Mouse (Mus musculus): ENCODE data around the gene Cfp. TPM values are rescaled to one million over a fixed set of nuclear protein-coding genes. Genes with fewer than 3 reads are reported as not detected.

Gene Cfp
- polyA plus RNA-seq (2015; fragmentation: Nextera tagmentation; extraction: Ambion mirVana), result 7.2 and 7.5 TPM in 2 replicates

GRCm38 (mm10) chrX:20931364-20931763 is at the start of gene Cfp:
Cfp (minus strand) TSS chrX:20931555.
- Histone ChIP-seq H3K4me3 (no peak within 1 kb of the TSS), H3K9me3 (no peaks in the 10 kb centered on the region), H3K4me1 (no peaks in the 10 kb centered on the region), H3K27me3 (no peaks in the 10 kb centered on the region), H3K9ac (no peak within 1 kb of the TSS), H3K36me3 (peaks cover 33% of the 10 kb centered on the region), H3K4me2 (no peak within 1 kb of the TSS), H3K27ac (no peak within 1 kb of the TSS)
- ATAC-seq (ENCODE audit: insufficient number of reproducible peaks, insufficient read depth, low FRiP score, low TSS enrichment, low read depth), result no peak
- 86% methylated on average over 1 of the region's 1 CpGs for WGBS

GRCm38 (mm10) chrX:20980901-20981300 is 49.5 kb upstream of the Cfp start:
- H3K4me1 ChIP-seq, result no peaks in the 10 kb centered on the region
- H3K4me2 ChIP-seq, result no peak overlapping the region
- peaks cover 6% of the 10 kb centered on the region for H3K36me3 ChIP-seq
- WGBS, result 48% methylated on average over 1 of the region's 1 CpGs
- ATAC-seq (ENCODE audit: insufficient number of reproducible peaks, insufficient read depth, low FRiP score, low TSS enrichment, low read depth), result no peak
- H3K9me3 ChIP-seq, result no peaks in the 10 kb centered on the region
- H3K27me3 ChIP-seq, result no peaks in the 10 kb centered on the region
- no peak overlapping the region for H3K4me3 ChIP-seq
- H3K27ac ChIP-seq, result no peak overlapping the region
- no peak overlapping the region for H3K9ac ChIP-seq

- peak within 1 kb of the TSS; percentile 76 for H3K27ac ChIP-seq
- H3K4me2 ChIP-seq, result peak within 1 kb of the TSS; percentile 54
- no peaks in the 10 kb centered on the region for H3K9me3 ChIP-seq
- peak within 1 kb of the TSS; percentile 68 for H3K9ac ChIP-seq
- no peaks in the 10 kb centered on the region for H3K4me1 ChIP-seq
- H3K36me3 ChIP-seq, result peaks cover 3% of the 10 kb centered on the region; the same call in 1 of the 2 replicates
- no peaks in the 10 kb centered on the region for H3K27me3 ChIP-seq
- WGBS, result 24% methylated on average over 57 of the region's 57 CpGs
- ATAC-seq (ENCODE audit: insufficient number of reproducible peaks, insufficient read depth, low FRiP score, low TSS enrichment, low read depth), result peak; percentile 95
- H3K4me3 ChIP-seq, result peak within 1 kb of the TSS; percentile 54
Observed at GRCm38 (mm10) chrX:20961477-20962378, 30.4 kb upstream of the Cfp start, which contains the start of gene Uxt. Uxt (minus strand) TSS chrX:20962017.

- peak within 1 kb of the TSS; percentile 57 for H3K4me2 ChIP-seq
- H3K9me3 ChIP-seq, result no peaks in the 10 kb centered on the region
- 14% methylated on average over 30 of the region's 30 CpGs for WGBS
- peak within 1 kb of the TSS; percentile 74 for H3K9ac ChIP-seq
- peak; percentile 98 for ATAC-seq (ENCODE audit: insufficient number of reproducible peaks, insufficient read depth, low FRiP score, low TSS enrichment, low read depth)
- peak within 1 kb of the TSS; percentile 58 for H3K4me3 ChIP-seq
- H3K4me1 ChIP-seq, result 0 out of 2 replicates have a peak, but pooled peaks cover 4% of the 10 kb centered on the region
- H3K27ac ChIP-seq, result peak within 1 kb of the TSS; percentile 77; the same call in 1 of the 2 replicates
- no peaks in the 10 kb centered on the region for H3K27me3 ChIP-seq
- no peaks in the 10 kb centered on the region for H3K36me3 ChIP-seq
Observed at GRCm38 (mm10) chrX:20950191-20950880, 19.0 kb upstream of the Cfp start, which contains the start of gene Elk1. Elk1 (minus strand) TSS chrX:20950608.

GRCm38 (mm10) chrX:20946055-20946454 is 14.7 kb upstream of the Cfp start:
- H3K4me3 ChIP-seq, result no peak overlapping the region
- H3K27me3 ChIP-seq, result no peaks in the 10 kb centered on the region
- no peak overlapping the region for H3K4me2 ChIP-seq
- H3K36me3 ChIP-seq, result no peaks in the 10 kb centered on the region
- H3K9ac ChIP-seq, result no peak overlapping the region
- WGBS, result 24% methylated on average over 4 of the region's 4 CpGs
- H3K9me3 ChIP-seq, result no peaks in the 10 kb centered on the region
- H3K27ac ChIP-seq, result no peak overlapping the region
- H3K4me1 ChIP-seq, result 0 out of 2 replicates have a peak, but pooled peaks cover 4% of the 10 kb centered on the region
- no peak for ATAC-seq (ENCODE audit: insufficient number of reproducible peaks, insufficient read depth, low FRiP score, low TSS enrichment, low read depth)

GRCm38 (mm10) chrX:20931963-20932362 is 608 bp upstream of the Cfp start:
- H3K9ac ChIP-seq, result no peak overlapping the region
- no peak overlapping the region for H3K27ac ChIP-seq
- no peak for ATAC-seq (ENCODE audit: insufficient number of reproducible peaks, insufficient read depth, low FRiP score, low TSS enrichment, low read depth)
- no peak overlapping the region for H3K4me3 ChIP-seq
- H3K9me3 ChIP-seq, result no peaks in the 10 kb centered on the region
- H3K4me2 ChIP-seq, result no peak overlapping the region
- H3K27me3 ChIP-seq, result no peaks in the 10 kb centered on the region
- 82% methylated on average over 1 of the region's 1 CpGs for WGBS
- peaks cover 38% of the 10 kb centered on the region for H3K36me3 ChIP-seq
- H3K4me1 ChIP-seq, result no peaks in the 10 kb centered on the region

- Histone ChIP-seq H3K36me3 (peaks cover 22% of the 10 kb centered on the region; the same call in 1 of the 2 replicates), H3K4me1 (no peaks in the 10 kb centered on the region), H3K9ac (no peak overlapping the region), H3K9me3 (no peaks in the 10 kb centered on the region), H3K4me2 (no peak overlapping the region), H3K4me3 (no peak overlapping the region), H3K27me3 (no peaks in the 10 kb centered on the region), H3K27ac (no peak overlapping the region)
- 87% methylated on average over 1 of the region's 1 CpGs for WGBS
- ATAC-seq (ENCODE audit: insufficient number of reproducible peaks, insufficient read depth, low FRiP score, low TSS enrichment, low read depth), result no peak
Observed at GRCm38 (mm10) chrX:20929859-20930258, 1.5 kb downstream of the Cfp start.

- Histone ChIP-seq H3K9ac (no peak overlapping the region), H3K27me3 (peaks cover 6% of the 10 kb centered on the region), H3K27ac (no peak overlapping the region), H3K9me3 (no peaks in the 10 kb centered on the region), H3K4me1 (peaks cover 5% of the 10 kb centered on the region; the same call in 1 of the 2 replicates), H3K4me2 (no peak overlapping the region), H3K36me3 (peaks cover 14% of the 10 kb centered on the region; the same call in 1 of the 2 replicates), H3K4me3 (no peak overlapping the region)
- ATAC-seq (ENCODE audit: insufficient number of reproducible peaks, insufficient read depth, low FRiP score, low TSS enrichment, low read depth), result no peak
Observed at GRCm38 (mm10) chrX:20924976-20925375, 6.4 kb downstream of the Cfp start.

GRCm38 (mm10) chrX:20923506-20923905 is 7.8 kb downstream of the Cfp start:
- H3K4me2 ChIP-seq, result no peak overlapping the region
- H3K4me1 ChIP-seq, result peaks cover 5% of the 10 kb centered on the region; the same call in 1 of the 2 replicates
- no peaks in the 10 kb centered on the region for H3K9me3 ChIP-seq
- H3K27me3 ChIP-seq, result peaks cover 18% of the 10 kb centered on the region
- H3K27ac ChIP-seq, result no peak overlapping the region
- peaks cover 14% of the 10 kb centered on the region; the same call in 1 of the 2 replicates for H3K36me3 ChIP-seq
- no peak for ATAC-seq (ENCODE audit: insufficient number of reproducible peaks, insufficient read depth, low FRiP score, low TSS enrichment, low read depth)
- 83% methylated on average over 1 of the region's 1 CpGs for WGBS
- no peak overlapping the region for H3K9ac ChIP-seq
- no peak overlapping the region for H3K4me3 ChIP-seq

- H3K4me3 ChIP-seq, result no peak overlapping the region
- H3K9me3 ChIP-seq, result no peaks in the 10 kb centered on the region
- peak overlapping the region; percentile 75 for H3K4me2 ChIP-seq
- peaks cover 5% of the 10 kb centered on the region; the same call in 1 of the 2 replicates for H3K4me1 ChIP-seq
- H3K27ac ChIP-seq, result no peak overlapping the region
- WGBS, result 44% methylated on average over 5 of the region's 5 CpGs
- peaks cover 18% of the 10 kb centered on the region for H3K27me3 ChIP-seq
- no peaks in the 10 kb centered on the region for H3K36me3 ChIP-seq
- no peak overlapping the region for H3K9ac ChIP-seq
- ATAC-seq (ENCODE audit: insufficient number of reproducible peaks, insufficient read depth, low FRiP score, low TSS enrichment, low read depth), result no peak
Observed at GRCm38 (mm10) chrX:20921366-20921765, 10.0 kb downstream of the Cfp start.

- Histone ChIP-seq H3K27ac (no peak within 1 kb of the TSS), H3K4me3 (peak within 1 kb of the TSS; percentile 43), H3K9ac (peak within 1 kb of the TSS; percentile 36), H3K4me2 (peak within 1 kb of the TSS; percentile 75), H3K9me3 (no peaks in the 10 kb centered on the region), H3K27me3 (peaks cover 18% of the 10 kb centered on the region), H3K4me1 (peaks cover 5% of the 10 kb centered on the region; the same call in 1 of the 2 replicates), H3K36me3 (no peaks in the 10 kb centered on the region)
- ATAC-seq (ENCODE audit: insufficient number of reproducible peaks, insufficient read depth, low FRiP score, low TSS enrichment, low read depth), result peak; percentile 80; the same call in 1 of the 2 replicates
- WGBS, result 15% methylated on average over 41 of the region's 44 CpGs
Observed at GRCm38 (mm10) chrX:20920844-20921364, 10.5 kb downstream of the Cfp start, which contains the start of gene Syn1. Syn1 (minus strand) TSS chrX:20921004.
